Comparison of ENCODE assay signal across 8 mouse cellular contexts in genomic region chr19:18712153-18712865, GRCm38 (mm10). TPM values are rescaled to one million over a fixed set of nuclear protein-coding genes. Genes with fewer than 3 reads are reported as not detected.
DNase-seq lines count a peak whose midpoint lies in the region; ATAC-seq and TF ChIP-seq lines count a peak whose summit lies in the region.

No protein-coding gene starts in this region.

- no peaks in the 10 kb centered on the region for H3K9me3 ChIP-seq in limb, embryonic 14.5 days (ENCODE audit: control insufficient read depth, low read length)

- H3K9ac ChIP-seq in limb, embryonic 14.5 days (ENCODE audit: low read depth, low read length, severe bottlenecking): peak overlapping the region; percentile 81

- TF ChIP-seq CTCF in testis, adult 2 months (IDR thresholded peaks at IDR 0.05; ENCODE audit: control insufficient read depth, insufficient read depth, insufficient replicate concordance, low read depth, low read length): no peak

- 61% methylated on average over 16 of the region's 16 CpGs for WGBS in limb, embryonic 14.5 days

- no peaks in the 10 kb centered on the region; the same call in none of the 2 replicates for H3K4me1 ChIP-seq in testis, adult 2 months (ENCODE audit: control insufficient read depth, insufficient read depth, low read length)
- peaks cover 15% of the 10 kb centered on the region for H3K4me1 ChIP-seq in limb, embryonic 14.5 days (ENCODE audit: control insufficient read depth, insufficient read depth, low read length)

- TF ChIP-seq POLR2A in testis, adult 2 months (IDR thresholded peaks at IDR 0.05; ENCODE audit: control insufficient read depth, low read depth, low read length): no peak
- TF ChIP-seq POLR2A in limb, embryonic 14.5 days (IDR thresholded peaks at IDR 0.05; ENCODE audit: borderline replicate concordance, extremely low read depth, insufficient read depth, insufficient read length): no peak; the same call in 1 of the 2 replicates

- peak overlapping the region; percentile 99 for H3K4me3 ChIP-seq in testis, adult 2 months (ENCODE audit: control insufficient read depth, low read depth, low read length)
- peak overlapping the region; percentile 79 for H3K4me3 ChIP-seq in limb, embryonic 14.5 days (replicated peaks; ENCODE audit: low read length)

- no peak for ATAC-seq in CD4-positive, CD25-positive, alpha-beta regulatory T cell, adult 4 months
- ATAC-seq in limb, embryonic 14.5 days (ENCODE audit: low FRiP score, low read depth): no peak

- H3K27me3 ChIP-seq in testis, adult 2 months (ENCODE audit: control insufficient read depth, insufficient read depth, low read length): no peaks in the 10 kb centered on the region
- H3K27me3 ChIP-seq in limb, embryonic 14.5 days (ENCODE audit: control insufficient read depth, insufficient read depth, low read length): no peaks in the 10 kb centered on the region
- H3K27me3 ChIP-seq in splenic B cell, adult 2 months (ENCODE audit: control insufficient read depth, insufficient read depth, low read length, poor library complexity, severe bottlenecking): no peaks in the 10 kb centered on the region; the same call in 1 of the 2 replicates

- no peaks in the 10 kb centered on the region for H3K36me3 ChIP-seq in testis, adult 2 months (ENCODE audit: control insufficient read depth, insufficient read depth, low read length)
- H3K36me3 ChIP-seq in limb, embryonic 14.5 days (ENCODE audit: control insufficient read depth, insufficient read depth, low read length): no peaks in the 10 kb centered on the region
- H3K36me3 ChIP-seq in splenic B cell, adult 2 months (ENCODE audit: control insufficient read depth, insufficient read depth, low read length, poor library complexity, severe bottlenecking): no peaks in the 10 kb centered on the region

- DNase-seq in CD4-positive, CD25-positive, alpha-beta regulatory T cell, adult 2 months (ENCODE audit: low read depth, low spot score): peak; percentile 13
- no peak for DNase-seq in testis, postnatal 14 days (ENCODE audit: low spot score)
- DNase-seq in limb, embryonic 14.5 days (ENCODE audit: low spot score): no peak
- peak; percentile 8 for DNase-seq in splenic B cell, adult 2 months (ENCODE audit: low read depth, low spot score)
- no peak for DNase-seq in urinary bladder, postnatal 36 days (ENCODE audit: low spot score in 2 of 2)
- DNase-seq in ovary, postnatal 14 days (ENCODE audit: low spot score): no peak

- H3K4me2 ChIP-seq in limb, embryonic 14.5 days (replicated peaks; ENCODE audit: low read depth, low read length, severe bottlenecking): peak overlapping the region; percentile 82

- H3K27ac ChIP-seq in testis, adult 2 months (ENCODE audit: control insufficient read depth, insufficient read depth, low read depth, low read length): peak overlapping the region; percentile 88
- peak overlapping the region; percentile 96 for H3K27ac ChIP-seq in limb, embryonic 14.5 days (replicated peaks; ENCODE audit: low read depth, low read length)

RNA-seq across cellular contexts. Expression of gene D030056L22Rik, which starts 0.7 kb away (rescaled TPM):
- polyA plus RNA-seq in CD4-positive, CD25-positive, alpha-beta regulatory T cell, adult 4 months (2017; shearing (Covaris generic)): 1 to 10 TPM; 1.5 to 3.5 TPM
- 32.2 and 38.2 TPM in 2 replicates for polyA plus RNA-seq in testis, adult 2 months (2012; rRNA removed)
- 24.8 and 28.9 TPM in 2 replicates for polyA plus RNA-seq in limb, embryonic 14.5 days (2012; rRNA removed)
- polyA plus RNA-seq in limb, embryonic 14.5 days (2014; fragmentation: Nextera tagmentation; extraction: Ambion mirVana): 25.8 and 26.7 TPM in 2 replicates

RNA-seq across cellular contexts. Expression of gene Trpm6, which starts 37.5 kb away (rescaled TPM):
- polyA plus RNA-seq in CD4-positive, CD25-positive, alpha-beta regulatory T cell, adult 4 months (2017; shearing (Covaris generic)): under 1 TPM; 0.13 to 0.38 TPM
- polyA plus RNA-seq in testis, adult 2 months (2012; rRNA removed): 8.8 and 9.0 TPM in 2 replicates
- 0.32 and 0.36 TPM in 2 replicates for polyA plus RNA-seq in limb, embryonic 14.5 days (2012; rRNA removed)
- 0.32 and 0.34 TPM in 2 replicates for polyA plus RNA-seq in limb, embryonic 14.5 days (2014; fragmentation: Nextera tagmentation; extraction: Ambion mirVana)

RNA-seq across cellular contexts. Expression of gene Carnmt1, which starts 41.7 kb away (rescaled TPM):
- 1 to 10 TPM; 2.2 to 3.5 TPM for polyA plus RNA-seq in CD4-positive, CD25-positive, alpha-beta regulatory T cell, adult 4 months (2017; shearing (Covaris generic))
- polyA plus RNA-seq in testis, adult 2 months (2012; rRNA removed): 10.1 and 11.6 TPM in 2 replicates
- 15.5 and 17.2 TPM in 2 replicates for polyA plus RNA-seq in limb, embryonic 14.5 days (2012; rRNA removed)
- polyA plus RNA-seq in limb, embryonic 14.5 days (2014; fragmentation: Nextera tagmentation; extraction: Ambion mirVana): 39.7 and 46.5 TPM in 2 replicates

Comparison
In these comparisons a context has a peak if more than half of its experiments do, and no peak if none do; other contexts are left out.
1. DNase-seq: peak in CD4-positive, CD25-positive, alpha-beta regulatory T cell, adult 2 months (single experiment) and splenic B cell, adult 2 months (single experiment); none in testis, postnatal 14 days (single experiment), limb, embryonic 14.5 days (single experiment), urinary bladder, postnatal 36 days (0 of 2) and ovary, postnatal 14 days (single experiment).